Mouse (Mus musculus): ENCODE results near the gene Tk2. TPM values are rescaled to one million over a fixed set of nuclear protein-coding genes. Genes with fewer than 3 reads are reported as not detected.

Gene Tk2
- polyA plus RNA-seq, 1 experiment, result 5.6 TPM

- H3K27ac ChIP-seq (ENCODE audit: insufficient read depth, low read depth, low read length), result no peak overlapping the region
- WGBS, result 27% methylated on average over 11 of the region's 11 CpGs
- H3K4me3 ChIP-seq (ENCODE audit: low read depth, low read length), result no peak overlapping the region
- no peak for TF ChIP-seq POLR2A (IDR thresholded peaks at IDR 0.05; ENCODE audit: low read depth, low read length)
- no peak for TF ChIP-seq CTCF (IDR thresholded peaks at IDR 0.05; ENCODE audit: extremely low read depth, insufficient read length, insufficient replicate concordance, low read depth, low read length)
- no peaks in the 10 kb centered on the region; the same call in 1 of the 2 replicates for H3K27me3 ChIP-seq (ENCODE audit: control insufficient read depth, insufficient read depth, low read length)
- no peaks in the 10 kb centered on the region for H3K36me3 ChIP-seq (ENCODE audit: control insufficient read depth, insufficient read depth, low read length)
- no peaks in the 10 kb centered on the region for H3K4me1 ChIP-seq (ENCODE audit: control insufficient read depth, insufficient read depth, insufficient read length, low read length)
Observed at GRCm38 (mm10) chr8:104191496-104191895, 56.9 kb downstream of the Tk2 start.

- no peak overlapping the region for H3K27ac ChIP-seq (ENCODE audit: insufficient read depth, low read depth, low read length)
- 78% methylated on average over 6 of the region's 6 CpGs for WGBS
- H3K36me3 ChIP-seq (ENCODE audit: control insufficient read depth, insufficient read depth, low read length), result no peaks in the 10 kb centered on the region
- no peaks in the 10 kb centered on the region for H3K4me1 ChIP-seq (ENCODE audit: control insufficient read depth, insufficient read depth, insufficient read length, low read length)
- H3K4me3 ChIP-seq (ENCODE audit: low read depth, low read length), result no peak overlapping the region
- H3K27me3 ChIP-seq (ENCODE audit: control insufficient read depth, insufficient read depth, low read length), result no peaks in the 10 kb centered on the region; the same call in 1 of the 2 replicates
- TF ChIP-seq POLR2A (IDR thresholded peaks at IDR 0.05; ENCODE audit: low read depth, low read length) (no peak), CTCF (IDR thresholded peaks at IDR 0.05; ENCODE audit: extremely low read depth, insufficient read length, insufficient replicate concordance, low read depth, low read length) (no peak)
Observed at GRCm38 (mm10) chr8:104190777-104191468, 57.4 kb downstream of the Tk2 start.

- H3K27me3 ChIP-seq (ENCODE audit: control insufficient read depth, insufficient read depth, low read length), result no peaks in the 10 kb centered on the region
- H3K4me3 ChIP-seq (ENCODE audit: low read depth, low read length), result no peak overlapping the region
- TF ChIP-seq CTCF (IDR thresholded peaks at IDR 0.05; ENCODE audit: extremely low read depth, insufficient read length, insufficient replicate concordance, low read depth, low read length) (no peak), POLR2A (IDR thresholded peaks at IDR 0.05; ENCODE audit: low read depth, low read length) (no peak)
- H3K4me1 ChIP-seq (ENCODE audit: control insufficient read depth, insufficient read depth, insufficient read length, low read length), result no peaks in the 10 kb centered on the region
- 47% methylated on average over 5 of the region's 5 CpGs for WGBS
- H3K27ac ChIP-seq (ENCODE audit: insufficient read depth, low read depth, low read length), result no peak overlapping the region
- H3K36me3 ChIP-seq (ENCODE audit: control insufficient read depth, insufficient read depth, low read length), result no peaks in the 10 kb centered on the region
Observed at GRCm38 (mm10) chr8:104188459-104188858, 59.9 kb downstream of the Tk2 start.

- no peaks in the 10 kb centered on the region for H3K4me1 ChIP-seq (ENCODE audit: control insufficient read depth, insufficient read depth, insufficient read length, low read length)
- no peaks in the 10 kb centered on the region for H3K36me3 ChIP-seq (ENCODE audit: control insufficient read depth, insufficient read depth, low read length)
- WGBS, result 79% methylated on average over 6 of the region's 6 CpGs
- TF ChIP-seq POLR2A (IDR thresholded peaks at IDR 0.05; ENCODE audit: low read depth, low read length) (no peak), CTCF (IDR thresholded peaks at IDR 0.05; ENCODE audit: extremely low read depth, insufficient read length, insufficient replicate concordance, low read depth, low read length) (no peak)
- H3K27ac ChIP-seq (ENCODE audit: insufficient read depth, low read depth, low read length), result no peak overlapping the region
- H3K4me3 ChIP-seq (ENCODE audit: low read depth, low read length), result no peak overlapping the region
- no peaks in the 10 kb centered on the region for H3K27me3 ChIP-seq (ENCODE audit: control insufficient read depth, insufficient read depth, low read length)
Observed at GRCm38 (mm10) chr8:104187622-104188021, 60.7 kb downstream of the Tk2 start.

GRCm38 (mm10) chr8:104186827-104187226 lies 61.5 kb downstream of the Tk2 start:
- Histone ChIP-seq H3K4me1 (ENCODE audit: control insufficient read depth, insufficient read depth, insufficient read length, low read length) (no peaks in the 10 kb centered on the region), H3K27ac (ENCODE audit: insufficient read depth, low read depth, low read length) (no peak overlapping the region), H3K4me3 (ENCODE audit: low read depth, low read length) (no peak overlapping the region), H3K27me3 (ENCODE audit: control insufficient read depth, insufficient read depth, low read length) (no peaks in the 10 kb centered on the region), H3K36me3 (ENCODE audit: control insufficient read depth, insufficient read depth, low read length) (no peaks in the 10 kb centered on the region)
- TF ChIP-seq POLR2A (IDR thresholded peaks at IDR 0.05; ENCODE audit: low read depth, low read length) (no peak), CTCF (IDR thresholded peaks at IDR 0.05; ENCODE audit: extremely low read depth, insufficient read length, insufficient replicate concordance, low read depth, low read length) (no peak)
- 76% methylated on average over 4 of the region's 4 CpGs for WGBS

- no peak for TF ChIP-seq CTCF (IDR thresholded peaks at IDR 0.05; ENCODE audit: extremely low read depth, insufficient read length, insufficient replicate concordance, low read depth, low read length)
- no peak for TF ChIP-seq POLR2A (IDR thresholded peaks at IDR 0.05; ENCODE audit: low read depth, low read length)
- 43% methylated on average over 6 of the region's 6 CpGs for WGBS
- H3K27ac ChIP-seq (ENCODE audit: insufficient read depth, low read depth, low read length), result no peak overlapping the region
- H3K4me3 ChIP-seq (ENCODE audit: low read depth, low read length), result no peak overlapping the region
- no peaks in the 10 kb centered on the region for H3K27me3 ChIP-seq (ENCODE audit: control insufficient read depth, insufficient read depth, low read length)
- H3K4me1 ChIP-seq (ENCODE audit: control insufficient read depth, insufficient read depth, insufficient read length, low read length), result no peaks in the 10 kb centered on the region
- H3K36me3 ChIP-seq (ENCODE audit: control insufficient read depth, insufficient read depth, low read length), result no peaks in the 10 kb centered on the region
Observed at GRCm38 (mm10) chr8:104184905-104185304, 63.5 kb downstream of the Tk2 start.

GRCm38 (mm10) chr8:104177054-104177453 lies 71.3 kb downstream of the Tk2 start:
- Histone ChIP-seq H3K36me3 (ENCODE audit: control insufficient read depth, insufficient read depth, low read length) (no peaks in the 10 kb centered on the region), H3K4me3 (ENCODE audit: low read depth, low read length) (no peak overlapping the region), H3K4me1 (ENCODE audit: control insufficient read depth, insufficient read depth, insufficient read length, low read length) (no peaks in the 10 kb centered on the region), H3K27ac (ENCODE audit: insufficient read depth, low read depth, low read length) (no peak overlapping the region), H3K27me3 (ENCODE audit: control insufficient read depth, insufficient read depth, low read length) (no peaks in the 10 kb centered on the region; the same call in 1 of the 2 replicates)
- TF ChIP-seq CTCF (IDR thresholded peaks at IDR 0.05; ENCODE audit: extremely low read depth, insufficient read length, insufficient replicate concordance, low read depth, low read length) (no peak), POLR2A (IDR thresholded peaks at IDR 0.05; ENCODE audit: low read depth, low read length) (no peak)
- WGBS, result 68% methylated on average over 4 of the region's 4 CpGs

Other genes starting within 250 kb of the Tk2 start
- 6.5 and 13.2 TPM in 2 replicates for gene Cdh5, start 146.9 kb downstream of the Tk2 start, polyA plus RNA-seq (2012; rRNA removed)
- 3.0 and 7.4 TPM in 2 replicates for gene Bean1, start 78.1 kb downstream of the Tk2 start, polyA plus RNA-seq (2012; rRNA removed)
- gene Cklf, start 2.3 kb upstream of the Tk2 start, polyA plus RNA-seq (2012; rRNA removed), result 0.94 and 1.0 TPM in 2 replicates
- gene Cmtm2a, start 44.6 kb upstream of the Tk2 start, polyA plus RNA-seq (2012; rRNA removed), result not detected in 2 replicates
- gene Gm45711, start 61.5 kb upstream of the Tk2 start, polyA plus RNA-seq (2012; rRNA removed), result not detected in 2 replicates
- gene Cmtm1, start 61.6 kb upstream of the Tk2 start, polyA plus RNA-seq (2012; rRNA removed), result 0.13 TPM in 1 of 2 replicates, not detected in the other
- not detected in 2 replicates for gene Gm11020, start 73.0 kb upstream of the Tk2 start, polyA plus RNA-seq (2012; rRNA removed)
- not detected in 2 replicates for gene Cmtm2b, start 73.7 kb upstream of the Tk2 start, polyA plus RNA-seq (2012; rRNA removed)
- gene Cmtm3, start 90.9 kb upstream of the Tk2 start, polyA plus RNA-seq (2012; rRNA removed), result 21.3 and 23.8 TPM in 2 replicates
- 13.0 and 25.6 TPM in 2 replicates for gene Cmtm4, start 147.2 kb upstream of the Tk2 start, polyA plus RNA-seq (2012; rRNA removed)
- gene Dync1li2, start 194.5 kb upstream of the Tk2 start, polyA plus RNA-seq (2012; rRNA removed), result 3.9 and 4.4 TPM in 2 replicates